Mouse (Mus musculus) forebrain, embryonic 14.5 days (tissue): ENCODE measurements at regions not wholly inside any gene's neighbourhood (a gene's known extent, or its start where the extent isn't known, plus 50 kb on each side); places are given as distances from the start of the nearest gene placed in this dataset.

Experiments
- ATAC-seq: fragments of 200-750 bp; cut with Nextera tagmentation; 2 replicates; pipeline ENCODE4 v1.8.0; 2017; ENCODE audit warnings: mild to moderate bottlenecking, moderate library complexity
- DNase-seq: peaks from one replicate; pipeline ENCODE4 v3.0.0-alpha.2; 2015; ENCODE audit warnings: low spot score
- H3K27ac ChIP-seq: fragments of 300-500 bp; sonication (generic); 2 replicates; pipeline ENCODE4 v1.5.1; 2014; ENCODE audit warnings: low read depth, mild to moderate bottlenecking, control low read depth, low read length, moderate library complexity
- H3K27me3 ChIP-seq: fragments of 300-500 bp; sonication (generic); replicated peaks from 2 replicates; pipeline ENCODE4 v1.6.1; 2014; ENCODE audit warnings: low read length, control low read depth, mixed read lengths; ENCODE audit not compliant: control insufficient read depth, insufficient read depth
- H3K36me3 ChIP-seq: fragments of 300-500 bp; sonication (generic); 2 replicates; pipeline ENCODE4 v1.6.1; 2014; ENCODE audit warnings: low read length, control low read depth; ENCODE audit not compliant: control insufficient read depth, insufficient read depth
- H3K4me1 ChIP-seq: fragments of 300-500 bp; sonication (generic); 2 replicates; pipeline ENCODE4 v1.6.1; 2014; ENCODE audit warnings: antibody characterized with exemption, low read length, control low read depth; ENCODE audit not compliant: control insufficient read depth, insufficient read depth
- H3K4me2 ChIP-seq: fragments of 300-500 bp; sonication (generic); 2 replicates; pipeline ENCODE4 v1.6.1; 2014; ENCODE audit warnings: mild to moderate bottlenecking, control low read depth, low read length
- H3K4me3 ChIP-seq: fragments of 300-500 bp; sonication (generic); 2 replicates; pipeline ENCODE4 v1.5.1; 2014; ENCODE audit warnings: low read depth, low read length, control low read depth
- H3K9ac ChIP-seq: fragments of 300-500 bp; sonication (generic); 2 replicates; pipeline ENCODE4 v1.6.1; 2014; ENCODE audit warnings: mild to moderate bottlenecking, low read length, control low read depth, moderate library complexity
- H3K9me3 ChIP-seq: fragments of 300-500 bp; sonication (generic); replicated peaks from 2 replicates; pipeline ENCODE4 v1.6.1; 2016; ENCODE audit warnings: low read length, control low read depth, mixed read lengths; ENCODE audit not compliant: control insufficient read depth
- WGBS: fragments of 180-500 bp; shearing (Covaris S2); extraction: QIAGEN DNeasy Blood & Tissue Kit; methylation state at CpG from one replicate; pipeline ENCODE4 v1.1.7; 2014; 5-methylcytosine and 5-hydroxymethylcytosine counted together

- no peak overlapping the region for H3K4me3 ChIP-seq
- no peak overlapping the region for H3K9ac ChIP-seq
- no peaks in the 10 kb centered on the region for H3K36me3 ChIP-seq
- H3K4me2 ChIP-seq = no peak overlapping the region
- DNase-seq (no peak), ATAC-seq (no peak)
- 58% methylated on average over 3 of the region's 3 CpGs for WGBS
- H3K27ac ChIP-seq = no peak overlapping the region
- H3K4me1 ChIP-seq = peaks cover 48% of the 10 kb centered on the region
- no peaks in the 10 kb centered on the region for H3K27me3 ChIP-seq
- no peaks in the 10 kb centered on the region for H3K9me3 ChIP-seq
Measured at GRCm38 (mm10) chr13:28421309-28421708, 164.0 kb downstream of the Gm11361 start.

GRCm38 (mm10) chr13:28420636-28421035, 163.3 kb downstream of the Gm11361 start:
- Histone ChIP-seq H3K9ac (no peak overlapping the region; the same call in 1 of the 2 replicates), H3K4me2 (no peak overlapping the region), H3K9me3 (no peaks in the 10 kb centered on the region), H3K27me3 (no peaks in the 10 kb centered on the region), H3K27ac (peak overlapping the region; percentile 65), H3K4me3 (peak overlapping the region; percentile 15; the same call in 1 of the 2 replicates), H3K36me3 (no peaks in the 10 kb centered on the region), H3K4me1 (peaks cover 50% of the 10 kb centered on the region)
- no peak for ATAC-seq
- 87% methylated on average over 3 of the region's 3 CpGs for WGBS
- no peak for DNase-seq

GRCm38 (mm10) chr13:28419950-28420381, 162.6 kb downstream of the Gm11361 start:
- H3K4me3 ChIP-seq = peak overlapping the region; percentile 15
- H3K36me3 ChIP-seq = no peaks in the 10 kb centered on the region
- H3K9me3 ChIP-seq = no peaks in the 10 kb centered on the region
- H3K27ac ChIP-seq = peak overlapping the region; percentile 65
- 49% methylated on average over 16 of the region's 16 CpGs for WGBS
- ATAC-seq (no peak), DNase-seq (peak; percentile 87)
- H3K4me1 ChIP-seq = peaks cover 49% of the 10 kb centered on the region
- H3K9ac ChIP-seq = peak overlapping the region; percentile 52
- H3K4me2 ChIP-seq = peak overlapping the region; percentile 49
- H3K27me3 ChIP-seq = no peaks in the 10 kb centered on the region

- H3K27ac ChIP-seq = peak overlapping the region; percentile 96
- ATAC-seq (no peak), DNase-seq (peak; percentile 39)
- no peaks in the 10 kb centered on the region for H3K9me3 ChIP-seq
- WGBS = 90% methylated on average over 17 of the region's 17 CpGs
- no peak overlapping the region for H3K4me3 ChIP-seq
- no peaks in the 10 kb centered on the region for H3K27me3 ChIP-seq
- H3K36me3 ChIP-seq = no peaks in the 10 kb centered on the region
- H3K9ac ChIP-seq = peak overlapping the region; percentile 59
- H3K4me2 ChIP-seq = peak overlapping the region; percentile 49
- peaks cover 46% of the 10 kb centered on the region for H3K4me1 ChIP-seq
Measured at GRCm38 (mm10) chr13:28418936-28419681, 161.8 kb downstream of the Gm11361 start.

- ATAC-seq = peak; percentile 11
Measured at GRCm38 (mm10) chr13:28417929-28418881, 160.9 kb downstream of the Gm11361 start.

GRCm38 (mm10) chr13:28417431-28417928, 160.2 kb downstream of the Gm11361 start:
- WGBS = 0% methylated on average over 7 of the region's 7 CpGs
- Histone ChIP-seq H3K27ac (peak overlapping the region; percentile 96), H3K4me1 (peaks cover 46% of the 10 kb centered on the region), H3K4me2 (peak overlapping the region; percentile 49), H3K9ac (peak overlapping the region; percentile 59), H3K27me3 (no peaks in the 10 kb centered on the region), H3K4me3 (peak overlapping the region; percentile 19), H3K36me3 (no peaks in the 10 kb centered on the region), H3K9me3 (no peaks in the 10 kb centered on the region)
- DNase-seq (peak; percentile 84), ATAC-seq (peak; percentile 24; the same call in 1 of the 2 replicates)

More at GRCm38 (mm10) chr13:28417929-28418881, 160.9 kb downstream of the Gm11361 start:
- H3K9ac ChIP-seq = peak overlapping the region; percentile 59
- peaks cover 46% of the 10 kb centered on the region for H3K4me1 ChIP-seq
- 10% methylated on average over 11 of the region's 11 CpGs for WGBS
- no peaks in the 10 kb centered on the region for H3K36me3 ChIP-seq
- peak; percentile 73 for DNase-seq
- peak overlapping the region; percentile 96 for H3K27ac ChIP-seq
- H3K4me3 ChIP-seq = peak overlapping the region; percentile 19
- H3K9me3 ChIP-seq = no peaks in the 10 kb centered on the region
- no peaks in the 10 kb centered on the region for H3K27me3 ChIP-seq
- H3K4me2 ChIP-seq = peak overlapping the region; percentile 49

- Histone ChIP-seq H3K4me2 (peak overlapping the region; percentile 49), H3K4me1 (peaks cover 46% of the 10 kb centered on the region), H3K4me3 (peak overlapping the region; percentile 19), H3K9ac (peak overlapping the region; percentile 59), H3K9me3 (no peaks in the 10 kb centered on the region), H3K36me3 (no peaks in the 10 kb centered on the region), H3K27ac (peak overlapping the region; percentile 96), H3K27me3 (no peaks in the 10 kb centered on the region)
- DNase-seq = peak; percentile 82
- WGBS = 7% methylated on average over 8 of the region's 8 CpGs
- ATAC-seq = peak; percentile 47
Measured at GRCm38 (mm10) chr13:28416887-28417286, 159.6 kb downstream of the Gm11361 start.

GRCm38 (mm10) chr13:28416231-28416630, 158.9 kb downstream of the Gm11361 start:
- H3K4me2 ChIP-seq = peak overlapping the region; percentile 49
- H3K4me3 ChIP-seq = peak overlapping the region; percentile 19; the same call in 1 of the 2 replicates
- no peaks in the 10 kb centered on the region for H3K9me3 ChIP-seq
- ATAC-seq (peak; percentile 88), DNase-seq (peak; percentile 97)
- 3% methylated on average over 6 of the region's 6 CpGs for whole genome bisulfite sequencing
- H3K36me3 ChIP-seq = no peaks in the 10 kb centered on the region
- H3K4me1 ChIP-seq = peaks cover 46% of the 10 kb centered on the region
- H3K27me3 ChIP-seq = no peaks in the 10 kb centered on the region
- H3K9ac ChIP-seq = peak overlapping the region; percentile 59; the same call in 1 of the 2 replicates
- peak overlapping the region; percentile 96 for H3K27ac ChIP-seq
